Mouse (Mus musculus): ENCODE results near the gene Unc93a. TPM values are rescaled to one million over a fixed set of nuclear protein-coding genes. Genes with fewer than 3 reads are reported as not detected.
"Not testable (repeated sequence)": the region's sequence is repeated elsewhere in the genome, so short reads cannot be mapped to it uniquely, and the experiment has no call there.

Unc93a gene
- polyA plus RNA-seq (2012; ENCODE audit: insufficient read depth, insufficient read length, missing spikeins) = not detected in 2 replicates

DNA sequence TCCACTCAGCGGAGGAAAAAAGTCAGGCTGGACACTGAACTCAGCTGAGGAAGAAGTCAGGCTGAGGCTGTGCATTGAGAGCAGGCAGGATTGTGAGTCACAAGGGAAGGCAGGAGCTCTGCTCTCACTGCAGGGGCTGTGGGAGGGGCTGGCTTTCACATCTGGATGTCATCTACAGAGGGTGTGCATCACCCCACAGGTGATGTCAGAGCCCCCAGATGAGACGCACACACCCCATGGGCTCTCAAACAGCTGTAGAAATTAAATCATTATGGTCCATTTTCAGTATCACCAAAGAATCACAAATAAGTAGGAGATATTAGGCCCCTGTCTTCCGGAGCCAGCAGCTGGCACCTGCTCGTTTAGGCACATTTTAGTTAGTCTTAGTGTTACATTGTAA, at the start of gene Unc93a:
Gene Unc93a, minus strand, starts transcription at position 101 of the 400 bp plus-strand sequence.
- not testable (repeated sequence) for H3K4me3 ChIP-seq (ENCODE audit: insufficient read depth, low read depth, low read length); H3K4me1 ChIP-seq (ENCODE audit: control insufficient read depth, insufficient read depth, insufficient read length, low read length)

DNA sequence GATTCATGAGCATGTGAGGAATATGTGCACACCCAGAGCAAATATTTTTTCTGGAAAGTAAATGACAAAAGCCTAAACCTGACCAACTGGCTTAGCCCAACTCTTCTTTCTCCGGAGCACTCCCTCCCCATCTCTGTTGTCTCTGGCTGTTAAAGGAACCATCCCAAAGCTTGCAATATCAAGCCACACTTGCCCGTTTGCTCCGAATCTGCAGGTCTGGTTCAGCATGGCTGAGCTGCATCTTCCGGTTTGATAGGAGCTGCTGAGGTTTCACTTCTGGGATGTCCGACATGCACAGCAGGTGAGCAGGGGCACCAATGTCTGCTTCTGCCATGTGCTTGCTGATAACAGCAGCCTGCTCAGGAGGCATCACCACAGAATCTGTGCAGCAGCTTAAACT, 48.9 kb upstream of the Unc93a start:
- not testable (repeated sequence) for H3K4me3 ChIP-seq (ENCODE audit: insufficient read depth, low read depth, low read length); H3K27ac ChIP-seq (replicated peaks; ENCODE audit: low read depth, low read length); H3K4me1 ChIP-seq (ENCODE audit: control insufficient read depth, insufficient read depth, insufficient read length, low read length)

More for the DNA sequence above, at the start of gene Unc93a:
- H3K27ac ChIP-seq (replicated peaks; ENCODE audit: low read depth, low read length) = not testable (repeated sequence)

DNA sequence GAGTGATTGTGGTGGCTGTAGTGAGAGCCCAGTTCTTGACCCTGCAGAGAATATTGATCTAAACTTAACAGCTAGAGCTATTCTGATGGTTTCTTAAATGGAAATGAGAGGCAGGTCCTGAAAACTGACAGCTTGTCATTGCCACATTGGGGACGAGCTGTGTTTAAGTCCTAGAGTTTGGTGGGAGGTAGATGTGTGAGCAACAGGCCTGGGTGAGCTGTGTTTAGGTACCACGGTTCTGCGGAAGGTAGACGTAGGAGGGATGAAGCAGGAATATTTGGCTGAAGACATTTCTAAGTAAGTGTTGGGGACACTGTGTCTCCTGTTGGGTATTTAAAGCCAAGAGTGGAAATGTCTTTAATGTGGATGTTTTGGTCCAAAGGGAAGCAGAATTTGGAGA, 47.4 kb upstream of the Unc93a start:
- H3K4me3 ChIP-seq (ENCODE audit: insufficient read depth, low read depth, low read length); H3K27ac ChIP-seq (replicated peaks; ENCODE audit: low read depth, low read length); H3K4me1 ChIP-seq (ENCODE audit: control insufficient read depth, insufficient read depth, insufficient read length, low read length): not testable (repeated sequence)

DNA sequence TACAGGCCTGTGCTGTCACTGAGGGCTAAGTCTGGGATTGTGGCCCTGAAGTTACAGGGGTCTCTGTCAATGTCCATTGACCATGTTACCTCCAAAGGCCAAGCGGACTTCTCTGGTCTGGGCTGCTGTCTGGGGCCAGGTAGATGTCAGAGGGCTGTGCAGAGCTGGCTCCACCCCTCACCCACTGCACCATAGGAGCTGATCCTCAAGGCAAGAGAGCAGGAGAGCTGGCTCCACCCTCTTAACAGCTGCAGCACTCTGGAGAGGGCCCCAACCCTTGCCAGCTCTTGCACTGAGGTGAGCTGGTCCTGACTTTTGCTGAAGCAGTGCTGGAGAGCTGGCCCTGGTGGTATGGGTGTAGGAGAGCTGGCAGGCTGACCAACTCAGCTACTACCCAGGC, 46.2 kb upstream of the Unc93a start:
- not testable (repeated sequence) for H3K27ac ChIP-seq (replicated peaks; ENCODE audit: low read depth, low read length); H3K4me3 ChIP-seq (ENCODE audit: insufficient read depth, low read depth, low read length); H3K4me1 ChIP-seq (ENCODE audit: control insufficient read depth, insufficient read depth, insufficient read length, low read length)

DNA sequence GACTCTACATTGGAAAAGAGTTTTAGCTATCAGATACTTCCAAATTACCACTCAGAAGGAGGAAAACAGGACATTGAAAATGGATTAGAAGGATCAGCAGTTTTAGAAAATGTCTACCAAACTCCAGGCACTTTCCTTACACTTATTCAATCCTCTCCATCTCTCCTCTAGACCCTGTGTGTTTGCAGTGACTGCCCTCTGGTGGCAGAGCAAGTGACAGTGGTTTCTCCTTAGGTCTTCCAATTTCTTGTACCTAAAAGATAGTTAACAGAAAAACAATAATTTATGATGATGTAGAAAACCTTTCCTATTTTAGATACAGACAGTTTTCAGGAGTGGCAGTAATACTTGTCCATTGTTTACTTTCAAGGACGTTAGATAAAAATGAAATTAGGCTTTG, 44.0 kb upstream of the Unc93a start:
- H3K4me1 ChIP-seq (ENCODE audit: control insufficient read depth, insufficient read depth, insufficient read length, low read length); H3K4me3 ChIP-seq (ENCODE audit: insufficient read depth, low read depth, low read length); H3K27ac ChIP-seq (replicated peaks; ENCODE audit: low read depth, low read length): not testable (repeated sequence)

DNA sequence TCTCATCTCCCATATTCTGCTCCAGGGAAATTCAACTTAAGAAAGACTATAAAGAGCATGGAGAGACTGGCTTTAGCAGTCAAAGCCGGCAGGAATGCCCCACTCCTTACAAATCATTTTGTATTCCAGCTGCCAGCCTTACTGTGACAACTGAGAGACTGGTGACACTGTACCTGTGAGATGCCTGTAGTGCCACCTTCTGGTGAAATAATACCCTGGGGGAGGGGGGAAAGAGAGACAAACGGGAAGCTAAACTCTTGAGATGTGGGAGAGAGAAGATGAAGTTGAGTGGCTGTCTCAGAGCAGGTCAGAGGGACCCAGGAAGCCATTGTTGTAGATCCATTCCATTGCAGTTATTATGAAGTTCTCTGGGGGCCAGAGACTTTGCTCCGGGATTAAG, 42.4 kb upstream of the Unc93a start:
- not testable (repeated sequence) for H3K27ac ChIP-seq (replicated peaks; ENCODE audit: low read depth, low read length); H3K4me3 ChIP-seq (ENCODE audit: insufficient read depth, low read depth, low read length); H3K4me1 ChIP-seq (ENCODE audit: control insufficient read depth, insufficient read depth, insufficient read length, low read length)

DNA sequence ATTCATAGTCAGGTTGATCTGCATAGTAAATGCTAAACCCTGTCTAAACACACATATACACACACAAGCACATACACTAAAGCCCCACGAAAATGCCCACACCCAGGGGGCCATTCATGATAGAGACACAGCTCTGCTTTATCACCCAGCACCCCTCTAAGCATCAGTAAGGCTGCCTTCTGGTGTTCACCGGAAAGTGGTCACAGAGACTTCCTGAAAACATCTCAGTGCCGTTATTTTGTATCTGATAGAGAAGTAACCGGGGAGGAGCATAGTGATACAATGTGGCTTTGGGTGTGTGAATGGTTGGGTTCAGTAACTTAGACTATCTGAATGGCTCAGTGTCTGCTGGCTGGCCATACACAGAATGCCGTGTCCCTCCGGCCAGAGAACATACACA, 42.0 kb upstream of the Unc93a start:
- not testable (repeated sequence) for H3K4me1 ChIP-seq (ENCODE audit: control insufficient read depth, insufficient read depth, insufficient read length, low read length); H3K27ac ChIP-seq (replicated peaks; ENCODE audit: low read depth, low read length); H3K4me3 ChIP-seq (ENCODE audit: insufficient read depth, low read depth, low read length)

DNA sequence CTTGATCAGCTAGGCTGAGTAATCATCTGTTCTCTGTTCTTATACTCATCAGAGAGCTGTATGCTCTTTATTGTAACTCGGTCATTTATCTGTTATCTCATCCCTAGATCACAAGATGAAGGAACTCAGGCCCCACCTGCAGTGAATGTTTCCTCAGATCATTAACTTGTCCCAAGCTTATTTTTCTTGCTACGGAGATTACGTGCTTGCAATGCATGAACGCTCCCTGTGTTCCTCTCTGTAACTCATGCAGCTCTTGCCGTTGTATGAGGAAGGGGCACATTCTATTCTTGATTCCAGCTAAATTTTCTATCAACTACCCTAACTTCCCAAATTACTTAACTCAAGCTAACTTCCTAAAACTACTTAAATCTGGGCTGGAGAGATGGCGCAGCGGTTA, 14.5 kb upstream of the Unc93a start:
- not testable (repeated sequence) for H3K4me3 ChIP-seq (ENCODE audit: insufficient read depth, low read depth, low read length); H3K27ac ChIP-seq (replicated peaks; ENCODE audit: low read depth, low read length); H3K4me1 ChIP-seq (ENCODE audit: control insufficient read depth, insufficient read depth, insufficient read length, low read length)

DNA sequence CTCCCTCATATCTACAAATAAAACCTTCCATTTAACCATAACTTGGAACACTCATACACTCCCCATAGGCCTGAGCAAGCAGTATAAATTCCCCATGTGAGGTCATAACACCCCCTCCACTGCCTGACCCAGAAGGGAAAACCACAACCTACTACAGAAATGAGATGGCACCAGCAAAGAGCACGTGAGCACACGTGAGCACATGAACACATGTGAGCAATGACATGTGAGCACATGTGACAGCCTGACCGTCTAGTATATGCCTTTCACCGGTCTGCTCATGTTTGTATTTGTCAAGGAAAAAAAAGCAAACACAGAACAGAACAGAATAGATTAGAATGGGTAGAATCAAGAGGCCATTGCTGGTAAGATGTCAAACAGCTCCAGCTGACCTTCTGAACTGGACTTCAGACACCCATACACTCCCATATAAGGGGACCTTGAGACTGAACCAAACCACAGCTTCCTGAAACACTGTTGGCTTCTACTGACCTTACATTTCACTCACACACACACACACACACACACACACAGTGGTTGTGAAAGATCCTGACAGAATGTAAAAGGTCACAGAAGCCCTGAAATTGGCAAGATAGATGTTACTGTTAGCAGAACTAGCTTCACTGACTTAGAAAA, 13.1 kb upstream of the Unc93a start:
- H3K27ac ChIP-seq (replicated peaks; ENCODE audit: low read depth, low read length); H3K4me3 ChIP-seq (ENCODE audit: insufficient read depth, low read depth, low read length); H3K4me1 ChIP-seq (ENCODE audit: control insufficient read depth, insufficient read depth, insufficient read length, low read length): not testable (repeated sequence)

DNA sequence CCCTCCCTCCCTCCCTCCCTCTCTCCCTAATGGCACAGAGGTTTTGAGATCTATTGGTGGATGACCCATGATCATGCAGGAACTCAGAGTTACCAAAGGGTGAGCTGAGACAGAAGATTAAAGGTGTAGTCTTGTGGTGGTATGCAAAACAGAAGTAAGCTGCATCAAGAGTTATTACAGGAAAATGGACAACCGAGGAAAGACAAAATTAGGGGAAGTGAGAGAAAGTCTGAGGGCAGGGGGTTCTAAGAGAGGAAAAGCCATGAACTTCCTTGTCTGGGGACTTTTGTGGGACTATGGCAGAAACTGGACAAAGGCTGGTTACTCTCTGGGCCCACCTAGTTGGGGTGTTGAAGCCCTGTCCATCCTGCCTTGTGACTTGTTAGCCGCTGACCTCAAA, 11.1 kb upstream of the Unc93a start:
- H3K4me3 ChIP-seq (ENCODE audit: insufficient read depth, low read depth, low read length); H3K4me1 ChIP-seq (ENCODE audit: control insufficient read depth, insufficient read depth, insufficient read length, low read length); H3K27ac ChIP-seq (replicated peaks; ENCODE audit: low read depth, low read length): not testable (repeated sequence)

DNA sequence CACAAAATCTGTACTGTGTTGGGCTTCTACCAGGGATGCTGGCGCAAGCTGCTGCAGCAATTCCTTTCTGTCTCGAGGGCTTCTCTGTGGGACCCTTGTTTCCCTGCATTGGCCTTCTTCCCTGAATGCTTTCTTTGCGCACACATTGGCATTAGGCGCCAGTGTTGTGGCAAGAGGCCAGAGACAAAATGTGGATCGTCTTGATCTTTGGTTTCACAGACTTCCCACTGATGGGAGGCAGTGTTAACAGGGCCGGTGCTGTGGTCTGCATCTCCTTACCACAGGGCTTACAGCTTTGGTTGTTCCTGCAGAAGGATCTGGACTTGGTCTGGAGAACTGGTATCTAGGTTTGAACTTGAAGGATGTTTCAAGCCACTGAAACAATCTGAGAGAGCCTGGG, 3.7 kb upstream of the Unc93a start:
- H3K27ac ChIP-seq (replicated peaks; ENCODE audit: low read depth, low read length); H3K4me1 ChIP-seq (ENCODE audit: control insufficient read depth, insufficient read depth, insufficient read length, low read length); H3K4me3 ChIP-seq (ENCODE audit: insufficient read depth, low read depth, low read length): not testable (repeated sequence)

DNA sequence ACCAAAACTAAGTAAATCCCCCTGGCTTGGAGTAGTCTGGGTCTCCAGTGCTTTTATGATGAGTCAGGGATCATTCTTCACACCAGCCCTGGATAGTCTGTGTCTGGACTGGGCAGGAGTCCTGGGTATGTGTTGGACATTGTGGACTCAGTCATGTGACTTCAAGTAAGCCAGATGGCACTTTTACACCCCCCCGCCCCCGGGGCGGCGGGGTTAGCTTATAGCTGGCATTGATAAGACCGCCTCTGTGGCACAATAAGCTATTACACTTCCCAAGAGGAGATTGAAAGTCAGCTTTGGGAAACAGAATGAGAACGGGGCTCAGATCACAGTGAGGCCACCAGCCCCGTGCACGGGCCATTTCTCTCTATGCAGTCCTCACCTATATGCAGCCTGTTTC, 742 bp upstream of the Unc93a start:
- H3K27ac ChIP-seq (replicated peaks; ENCODE audit: low read depth, low read length); H3K4me1 ChIP-seq (ENCODE audit: control insufficient read depth, insufficient read depth, insufficient read length, low read length); H3K4me3 ChIP-seq (ENCODE audit: insufficient read depth, low read depth, low read length): not testable (repeated sequence)

DNA sequence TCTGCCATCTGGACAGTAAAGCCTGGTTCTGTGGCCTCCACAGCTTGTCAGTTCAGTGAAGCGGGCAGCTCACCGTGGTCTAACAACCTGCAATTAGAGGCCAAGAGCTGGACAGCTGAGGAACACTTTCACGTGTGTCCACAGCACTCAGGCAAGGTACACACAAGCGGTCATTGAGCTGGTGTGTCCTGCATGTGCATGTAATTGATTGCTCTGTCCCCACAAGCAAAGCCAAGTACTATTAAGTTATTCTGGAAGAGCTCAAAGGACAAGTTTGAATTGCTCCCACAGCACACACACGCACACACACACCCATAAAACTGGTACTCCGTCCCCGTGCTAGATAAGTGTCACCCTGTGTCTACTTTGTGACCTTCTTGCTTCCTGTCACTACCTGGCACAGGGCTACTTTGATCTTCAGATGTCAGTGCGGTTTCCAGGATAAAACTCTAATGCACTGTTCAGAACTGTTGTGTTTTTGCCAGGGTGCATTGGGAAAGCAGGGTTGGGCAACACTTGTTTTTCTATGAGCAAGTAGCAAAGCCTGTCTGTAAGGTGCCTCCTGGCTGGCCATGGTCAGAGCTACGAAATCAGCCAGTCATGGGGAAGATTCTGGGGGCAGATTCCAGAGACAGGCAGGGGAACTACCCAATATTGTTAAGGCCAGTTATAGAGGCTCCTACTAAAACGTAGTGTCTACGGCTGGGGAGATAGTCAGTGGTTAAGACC, 1.7 kb downstream of the Unc93a start:
- H3K4me1 ChIP-seq (ENCODE audit: control insufficient read depth, insufficient read depth, insufficient read length, low read length); H3K4me3 ChIP-seq (ENCODE audit: insufficient read depth, low read depth, low read length); H3K27ac ChIP-seq (replicated peaks; ENCODE audit: low read depth, low read length): not testable (repeated sequence)

DNA sequence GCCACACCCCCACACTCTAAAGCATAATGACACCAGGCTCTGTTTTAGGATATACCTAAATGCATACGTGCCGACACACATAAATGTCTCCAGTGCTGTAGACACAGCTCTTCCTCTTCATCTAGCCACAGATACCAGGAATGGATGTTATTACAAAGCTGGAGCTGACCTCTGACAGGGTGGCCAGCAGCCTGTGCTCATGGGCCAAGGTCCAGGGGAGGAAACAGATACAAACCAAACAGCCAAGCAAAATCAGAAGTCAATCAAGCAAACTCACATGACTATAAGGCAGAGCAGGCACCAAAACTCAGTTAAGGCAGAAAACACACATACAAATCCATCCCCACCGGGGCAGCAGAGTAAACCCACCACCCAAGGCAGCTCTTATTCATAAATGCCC, 2.3 kb downstream of the Unc93a start:
- not testable (repeated sequence) for H3K27ac ChIP-seq (replicated peaks; ENCODE audit: low read depth, low read length); H3K4me1 ChIP-seq (ENCODE audit: control insufficient read depth, insufficient read depth, insufficient read length, low read length); H3K4me3 ChIP-seq (ENCODE audit: insufficient read depth, low read depth, low read length)

DNA sequence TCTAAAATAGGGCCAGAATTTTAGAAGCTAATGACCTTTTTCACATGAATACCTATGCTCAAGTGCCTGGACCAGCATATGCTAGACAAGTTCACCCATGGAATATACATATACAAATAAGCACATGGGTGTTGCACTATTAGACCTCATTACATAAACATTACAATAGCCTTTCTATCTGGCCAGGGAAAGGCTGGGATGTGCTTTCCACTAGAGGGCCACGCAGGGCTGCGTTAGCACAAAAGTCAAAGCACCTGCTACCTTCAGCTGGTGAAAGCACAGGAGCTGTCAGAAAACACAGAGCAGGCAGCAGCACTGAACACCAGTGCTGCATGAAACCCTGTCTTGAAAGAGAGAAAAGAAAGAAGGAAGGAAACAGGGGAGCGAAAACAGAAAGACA, 7.4 kb downstream of the Unc93a start:
- H3K4me3 ChIP-seq (ENCODE audit: insufficient read depth, low read depth, low read length); H3K4me1 ChIP-seq (ENCODE audit: control insufficient read depth, insufficient read depth, insufficient read length, low read length); H3K27ac ChIP-seq (replicated peaks; ENCODE audit: low read depth, low read length): not testable (repeated sequence)

DNA sequence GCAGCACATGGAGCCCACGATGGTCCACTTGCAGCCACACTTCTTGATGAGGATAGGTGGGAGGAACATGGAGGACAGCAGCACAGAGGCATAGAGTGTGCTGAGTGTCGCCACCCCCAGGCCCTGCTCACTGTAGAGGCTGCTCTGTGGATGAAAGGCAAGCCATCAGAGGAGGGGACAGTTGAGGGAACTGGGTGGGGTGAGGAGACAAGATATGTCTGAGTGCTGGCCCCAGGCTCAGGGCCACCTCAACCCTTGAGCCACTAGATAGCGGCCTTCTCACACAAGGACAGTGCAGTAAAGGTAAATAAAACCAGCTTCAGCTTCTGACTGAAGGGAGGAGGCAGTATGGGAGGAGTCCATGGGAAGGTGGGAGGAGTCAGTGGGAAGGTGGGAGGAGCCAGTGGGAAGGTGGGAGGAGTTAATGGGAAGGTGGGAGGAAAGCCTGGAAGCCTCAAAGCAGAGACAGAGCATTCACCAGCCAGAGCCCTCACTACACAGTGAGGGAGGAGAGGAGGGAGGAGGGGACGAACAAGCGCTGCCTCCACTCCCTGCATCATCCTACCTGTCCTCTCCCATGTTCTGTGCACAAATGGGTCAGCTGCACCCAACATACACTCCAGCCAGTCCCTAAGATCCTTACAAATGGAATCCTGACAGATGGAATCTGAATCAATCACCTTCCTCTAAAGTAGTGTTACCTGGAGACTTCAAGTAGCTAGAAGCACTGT, 8.1 kb downstream of the Unc93a start:
- H3K4me1 ChIP-seq (ENCODE audit: control insufficient read depth, insufficient read depth, insufficient read length, low read length); H3K27ac ChIP-seq (replicated peaks; ENCODE audit: low read depth, low read length); H3K4me3 ChIP-seq (ENCODE audit: insufficient read depth, low read depth, low read length): not testable (repeated sequence)

All from brown adipose tissue, adult 24 weeks (tissue).